Mouse (Mus musculus) testis, adult 2 months (tissue): ENCODE measurements around the gene Plbd1.

Experiments
- CTCF ChIP-seq: fragments of 200-500 bp; IDR thresholded peaks from 2 replicates; pipeline ENCODE4 v1.5.1; 2012; ENCODE audit warnings: low read depth, mild to moderate bottlenecking, inconsistent platforms, low read length, moderate library complexity; ENCODE audit not compliant: control insufficient read depth, insufficient read depth, insufficient replicate concordance
- POLR2A ChIP-seq: fragments of 200-500 bp; IDR thresholded peaks from 2 replicates; pipeline ENCODE4 v1.6.1; 2012; ENCODE audit warnings: low read depth, mild to moderate bottlenecking, inconsistent platforms, low read length, moderate library complexity; ENCODE audit not compliant: control insufficient read depth

- no peak for TF ChIP-seq POLR2A
- no peak for TF ChIP-seq CTCF
Observed at GRCm38 (mm10) chr6:136689790-136690413, 28.2 kb upstream of the Plbd1 start.
